Mouse (Mus musculus): ENCODE results near the gene Rhoa. TPM values are rescaled to one million over a fixed set of nuclear protein-coding genes. Genes with fewer than 3 reads are reported as not detected.
"Not testable (repeated sequence)": the region's sequence is repeated elsewhere in the genome, so short reads cannot be mapped to it uniquely, and the experiment has no call there.

The Rhoa gene
- polyA plus RNA-seq, 1 experiment from 2014 or later = 437 TPM

GRCm38 (mm10) chr9:108271941-108272340 lies 34.0 kb upstream of the Rhoa start:
- Histone ChIP-seq H3K27me3 (no peaks in the 10 kb centered on the region), H3K36me3 (no peaks in the 10 kb centered on the region), H3K4me2 (no peak overlapping the region), H3K27ac (peak overlapping the region; percentile 29; the same call in 1 of the 2 replicates), H3K4me1 (0 out of 2 replicates have a peak, but pooled peaks cover 7% of the 10 kb centered on the region), H3K9me3 (no peaks in the 10 kb centered on the region), H3K9ac (no peak overlapping the region), H3K4me3 (no peak overlapping the region)
- ATAC-seq (ENCODE audit: insufficient number of reproducible peaks, insufficient read depth, low FRiP score, low TSS enrichment, low read depth) = no peak
- WGBS = 20% methylated on average over 2 of the region's 2 CpGs

DNA sequence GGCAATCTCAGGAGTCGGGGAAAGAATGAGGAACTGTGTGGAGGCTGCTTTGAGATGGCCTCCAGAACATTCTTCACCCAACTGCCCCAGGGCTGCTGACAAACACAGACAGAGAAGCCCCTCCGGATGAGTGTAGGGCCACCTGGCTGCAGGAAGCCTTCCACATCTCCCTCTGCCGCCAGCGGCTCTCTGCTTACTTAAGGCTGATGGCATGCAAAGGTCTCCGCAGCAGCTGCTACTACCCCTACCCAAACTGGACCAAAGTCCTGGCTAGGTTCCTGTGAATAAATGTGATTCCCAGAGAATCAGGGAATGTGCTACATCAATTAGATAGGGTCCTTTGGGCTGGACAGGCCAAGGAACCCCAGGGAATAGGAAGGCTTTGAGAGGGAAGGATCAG lies 33.2 kb upstream of the Rhoa start:
- H3K4me2 ChIP-seq = no peak overlapping the region
- no peak overlapping the region for H3K9ac ChIP-seq
- ATAC-seq (ENCODE audit: insufficient number of reproducible peaks, insufficient read depth, low FRiP score, low TSS enrichment, low read depth) = no peak
- 0 out of 2 replicates have a peak, but pooled peaks cover 7% of the 10 kb centered on the region for H3K4me1 ChIP-seq
- H3K27me3 ChIP-seq = no peaks in the 10 kb centered on the region
- H3K9me3 ChIP-seq = no peaks in the 10 kb centered on the region
- no peaks in the 10 kb centered on the region for H3K36me3 ChIP-seq
- peak overlapping the region; percentile 29; the same call in 1 of the 2 replicates for H3K27ac ChIP-seq
- H3K4me3 ChIP-seq = no peak overlapping the region
- 59% methylated on average over 5 of the region's 5 CpGs for WGBS

DNA sequence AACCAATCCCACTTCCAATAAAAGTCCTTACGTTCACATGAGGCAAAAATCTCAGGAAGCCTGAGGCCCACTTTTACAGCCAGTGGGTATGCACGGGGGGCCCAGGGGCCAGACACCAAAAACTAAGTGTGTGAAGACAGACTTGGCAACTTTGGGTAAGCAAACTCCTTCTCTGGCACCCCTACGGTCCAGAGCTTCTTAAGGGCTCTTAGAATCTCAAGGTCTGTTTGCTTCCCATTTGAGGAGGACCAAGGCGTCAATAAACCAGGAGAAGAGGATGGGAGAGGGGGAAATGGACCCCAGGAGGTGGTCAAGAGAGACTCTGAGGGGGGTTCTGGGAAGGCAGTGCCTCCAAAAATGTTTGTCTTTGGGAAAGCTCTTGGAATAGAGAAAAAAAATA lies 32.4 kb upstream of the Rhoa start:
- Histone ChIP-seq H3K27ac (no peak overlapping the region), H3K36me3 (no peaks in the 10 kb centered on the region)

DNA sequence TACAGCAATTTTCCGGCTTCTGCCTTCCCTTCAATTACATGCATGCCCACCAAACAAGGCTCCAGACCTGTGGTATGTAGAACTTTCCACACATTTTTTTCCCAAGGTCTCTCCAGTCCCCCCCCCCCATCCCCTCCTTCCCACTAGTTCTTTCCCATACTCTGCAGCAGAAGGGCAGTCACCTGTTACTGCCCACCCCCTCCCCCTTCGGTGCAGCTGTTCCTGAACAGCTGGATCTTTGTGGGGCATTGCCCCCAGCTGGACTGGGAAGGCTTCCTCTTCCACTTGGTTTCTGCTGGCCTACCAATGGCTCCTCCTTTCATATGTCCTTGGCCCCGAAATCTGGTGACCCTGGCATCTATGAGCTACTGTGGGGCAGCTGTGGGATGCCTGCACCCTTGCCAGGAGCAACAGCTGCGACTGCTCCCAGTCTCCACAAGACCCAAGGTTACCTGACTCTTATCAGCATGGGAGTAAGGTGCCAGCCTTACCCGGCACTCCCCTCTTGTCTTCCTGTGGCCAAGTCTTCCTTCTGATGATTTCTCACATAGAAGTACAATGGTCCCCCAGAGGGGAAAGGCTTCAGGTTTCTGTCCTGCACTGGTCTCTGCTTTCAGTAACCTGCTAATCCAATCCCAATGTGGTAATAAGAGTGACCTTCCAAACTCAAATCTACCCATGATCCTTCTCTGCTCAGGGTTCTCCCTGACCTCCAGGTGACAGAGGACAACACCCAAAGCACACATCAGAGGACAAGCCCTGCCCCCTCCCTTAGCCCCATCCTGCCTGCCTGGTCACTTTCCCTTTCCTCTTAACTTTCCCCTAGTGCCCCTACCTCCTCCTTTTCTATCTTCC lies 31.2 kb upstream of the Rhoa start:
- no peak overlapping the region for H3K9ac ChIP-seq
- 63% methylated on average over 5 of the region's 5 CpGs for WGBS
- H3K4me3 ChIP-seq = no peak overlapping the region
- no peak overlapping the region for H3K4me2 ChIP-seq
- H3K27ac ChIP-seq = no peak overlapping the region
- ATAC-seq (ENCODE audit: insufficient number of reproducible peaks, insufficient read depth, low FRiP score, low TSS enrichment, low read depth) = no peak
- 0 out of 2 replicates have a peak, but pooled peaks cover 7% of the 10 kb centered on the region for H3K4me1 ChIP-seq
- H3K36me3 ChIP-seq = no peaks in the 10 kb centered on the region
- H3K27me3 ChIP-seq = no peaks in the 10 kb centered on the region
- H3K9me3 ChIP-seq = no peaks in the 10 kb centered on the region

More for the DNA sequence above, 32.4 kb upstream of the Rhoa start:
- Histone ChIP-seq H3K27me3 (no peaks in the 10 kb centered on the region), H3K4me3 (no peak overlapping the region), H3K4me2 (no peak overlapping the region), H3K9me3 (no peaks in the 10 kb centered on the region), H3K9ac (no peak overlapping the region), H3K4me1 (0 out of 2 replicates have a peak, but pooled peaks cover 7% of the 10 kb centered on the region)
- no peak for ATAC-seq (ENCODE audit: insufficient number of reproducible peaks, insufficient read depth, low FRiP score, low TSS enrichment, low read depth)
- WGBS = 78% methylated on average over 4 of the region's 4 CpGs

GRCm38 (mm10) chr9:108275331-108275659 lies 30.6 kb upstream of the Rhoa start:
- H3K36me3 ChIP-seq = no peaks in the 10 kb centered on the region
- H3K9ac ChIP-seq = no peak overlapping the region
- H3K4me1 ChIP-seq = peaks cover 11% of the 10 kb centered on the region; the same call in 1 of the 2 replicates
- H3K27ac ChIP-seq = no peak overlapping the region
- ATAC-seq (ENCODE audit: insufficient number of reproducible peaks, insufficient read depth, low FRiP score, low TSS enrichment, low read depth) = no peak
- WGBS = 59% methylated on average over 6 of the region's 6 CpGs
- no peak overlapping the region for H3K4me3 ChIP-seq
- H3K27me3 ChIP-seq = no peaks in the 10 kb centered on the region
- no peak overlapping the region for H3K4me2 ChIP-seq
- no peaks in the 10 kb centered on the region for H3K9me3 ChIP-seq

DNA sequence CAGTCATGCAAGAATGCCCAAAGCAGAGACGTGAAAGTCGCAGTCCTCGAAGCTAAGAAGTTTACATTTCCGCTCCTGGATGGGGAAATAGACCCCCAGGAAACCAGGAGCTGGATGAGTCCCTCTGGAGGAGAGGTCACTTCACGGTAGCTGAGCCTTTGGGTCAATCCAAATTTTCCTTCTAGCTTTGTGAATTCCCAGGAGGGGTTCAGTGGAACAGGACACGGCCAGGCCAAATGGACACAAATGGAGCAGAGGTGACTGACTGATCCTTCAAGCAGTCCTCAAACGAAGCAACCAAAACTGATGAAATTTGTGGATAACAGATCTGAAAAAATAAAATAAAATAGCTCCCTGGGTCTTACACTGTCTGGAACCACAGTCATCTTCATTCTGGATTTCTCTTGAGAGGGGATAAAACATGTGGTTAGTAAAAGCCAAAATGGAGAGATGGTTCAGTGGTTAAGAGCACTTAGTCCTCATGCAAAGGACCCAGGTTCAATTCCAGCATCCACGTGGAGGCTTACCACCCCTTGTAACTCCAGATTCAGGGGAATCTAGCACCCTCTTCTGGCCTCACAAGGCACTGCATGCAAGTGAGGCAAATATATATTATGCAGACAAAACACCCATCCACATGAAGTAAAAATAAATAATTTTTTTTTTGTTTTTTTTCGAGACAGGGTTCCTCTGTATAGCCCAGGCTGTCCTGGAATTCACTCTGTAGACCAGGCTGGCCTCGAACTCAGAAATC lies 27.1 kb upstream of the Rhoa start:
- Histone ChIP-seq H3K4me2 (no peak overlapping the region), H3K9me3 (no peaks in the 10 kb centered on the region), H3K4me3 (no peak overlapping the region), H3K36me3 (no peaks in the 10 kb centered on the region), H3K27me3 (no peaks in the 10 kb centered on the region), H3K27ac (no peak overlapping the region), H3K4me1 (peaks cover 8% of the 10 kb centered on the region; the same call in 1 of the 2 replicates), H3K9ac (no peak overlapping the region)
- ATAC-seq (ENCODE audit: insufficient number of reproducible peaks, insufficient read depth, low FRiP score, low TSS enrichment, low read depth) = no peak
- WGBS = 71% methylated on average over 10 of the region's 10 CpGs

GRCm38 (mm10) chr9:108280071-108280828 lies 25.7 kb upstream of the Rhoa start:
- Histone ChIP-seq H3K4me3 (no peak overlapping the region), H3K9me3 (no peaks in the 10 kb centered on the region), H3K27ac (0 out of 2 replicates have a peak overlapping the region, but pooled peaks have one; percentile 8), H3K36me3 (no peaks in the 10 kb centered on the region), H3K4me1 (peaks cover 8% of the 10 kb centered on the region; the same call in 1 of the 2 replicates), H3K27me3 (no peaks in the 10 kb centered on the region), H3K9ac (no peak overlapping the region), H3K4me2 (no peak overlapping the region)
- WGBS = 36% methylated on average over 8 of the region's 8 CpGs
- no peak for ATAC-seq (ENCODE audit: insufficient number of reproducible peaks, insufficient read depth, low FRiP score, low TSS enrichment, low read depth)

GRCm38 (mm10) chr9:108284410-108284809 lies 21.5 kb upstream of the Rhoa start:
- Histone ChIP-seq H3K27ac (no peak overlapping the region), H3K4me2 (no peak overlapping the region), H3K36me3 (no peaks in the 10 kb centered on the region), H3K4me1 (peaks cover 8% of the 10 kb centered on the region; the same call in 1 of the 2 replicates), H3K27me3 (no peaks in the 10 kb centered on the region), H3K9me3 (no peaks in the 10 kb centered on the region), H3K9ac (no peak overlapping the region), H3K4me3 (no peak overlapping the region)
- ATAC-seq (ENCODE audit: insufficient number of reproducible peaks, insufficient read depth, low FRiP score, low TSS enrichment, low read depth) = no peak
- WGBS = 14% methylated on average over 6 of the region's 6 CpGs

DNA sequence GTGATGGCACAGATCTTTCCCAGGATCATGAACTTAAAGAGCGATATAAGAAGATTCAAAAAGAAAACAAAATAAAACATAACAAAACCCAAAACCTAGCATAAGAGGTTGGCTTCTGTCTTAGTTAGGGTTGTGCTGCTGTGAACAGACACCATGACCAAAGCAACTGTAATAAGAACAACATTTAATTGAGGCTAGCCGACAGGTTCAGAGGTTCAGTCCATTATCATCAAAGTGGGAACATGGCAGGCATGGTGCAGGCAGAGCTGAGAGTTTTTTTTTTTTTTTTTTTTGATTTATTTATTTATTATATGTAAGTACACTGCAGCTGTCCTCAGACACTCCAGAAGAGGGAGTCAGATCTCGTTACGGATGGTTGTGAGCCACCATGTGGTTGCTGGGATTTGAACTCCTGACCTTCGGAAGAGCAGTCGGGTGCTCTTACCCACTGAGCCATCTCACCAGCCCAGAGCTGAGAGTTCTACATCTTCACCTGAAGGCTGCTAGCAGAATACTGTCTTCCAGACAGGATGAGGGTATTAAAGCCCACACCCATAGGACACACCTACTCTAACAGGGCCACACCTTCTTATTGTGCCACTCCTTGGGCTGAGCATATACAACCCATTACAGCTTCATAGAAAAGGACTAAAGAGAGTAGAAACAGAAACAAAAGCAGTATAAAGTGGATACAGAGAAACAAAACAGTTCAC lies 18.2 kb upstream of the Rhoa start:
- ATAC-seq (ENCODE audit: insufficient number of reproducible peaks, insufficient read depth, low FRiP score, low TSS enrichment, low read depth); H3K27ac ChIP-seq; H3K4me2 ChIP-seq; H3K9ac ChIP-seq; H3K27me3 ChIP-seq; H3K9me3 ChIP-seq; H3K36me3 ChIP-seq; H3K4me1 ChIP-seq; H3K4me3 ChIP-seq: not testable (repeated sequence)
- 82% methylated on average over 6 of the region's 6 CpGs for WGBS

GRCm38 (mm10) chr9:108289347-108289746 lies 16.6 kb upstream of the Rhoa start:
- no peak for ATAC-seq (ENCODE audit: insufficient number of reproducible peaks, insufficient read depth, low FRiP score, low TSS enrichment, low read depth)
- WGBS = 68% methylated on average over 2 of the region's 2 CpGs
- Histone ChIP-seq H3K36me3 (peaks cover 11% of the 10 kb centered on the region; the same call in 1 of the 2 replicates), H3K4me2 (peak overlapping the region; percentile 70; the same call in 1 of the 2 replicates), H3K9ac (no peak overlapping the region), H3K4me3 (peak overlapping the region; percentile 60; the same call in 1 of the 2 replicates), H3K4me1 (peaks cover 8% of the 10 kb centered on the region), H3K27ac (peak overlapping the region; percentile 86; the same call in 1 of the 2 replicates), H3K27me3 (no peaks in the 10 kb centered on the region), H3K9me3 (no peaks in the 10 kb centered on the region)
